Mouse (Mus musculus): ENCODE results near the gene Rab3ip. TPM values are rescaled to one million over a fixed set of nuclear protein-coding genes. Genes with fewer than 3 reads are reported as not detected.

Rab3ip gene
- 12.6 and 13.4 TPM in 2 replicates for polyA plus RNA-seq (2012; rRNA removed)

DNA sequence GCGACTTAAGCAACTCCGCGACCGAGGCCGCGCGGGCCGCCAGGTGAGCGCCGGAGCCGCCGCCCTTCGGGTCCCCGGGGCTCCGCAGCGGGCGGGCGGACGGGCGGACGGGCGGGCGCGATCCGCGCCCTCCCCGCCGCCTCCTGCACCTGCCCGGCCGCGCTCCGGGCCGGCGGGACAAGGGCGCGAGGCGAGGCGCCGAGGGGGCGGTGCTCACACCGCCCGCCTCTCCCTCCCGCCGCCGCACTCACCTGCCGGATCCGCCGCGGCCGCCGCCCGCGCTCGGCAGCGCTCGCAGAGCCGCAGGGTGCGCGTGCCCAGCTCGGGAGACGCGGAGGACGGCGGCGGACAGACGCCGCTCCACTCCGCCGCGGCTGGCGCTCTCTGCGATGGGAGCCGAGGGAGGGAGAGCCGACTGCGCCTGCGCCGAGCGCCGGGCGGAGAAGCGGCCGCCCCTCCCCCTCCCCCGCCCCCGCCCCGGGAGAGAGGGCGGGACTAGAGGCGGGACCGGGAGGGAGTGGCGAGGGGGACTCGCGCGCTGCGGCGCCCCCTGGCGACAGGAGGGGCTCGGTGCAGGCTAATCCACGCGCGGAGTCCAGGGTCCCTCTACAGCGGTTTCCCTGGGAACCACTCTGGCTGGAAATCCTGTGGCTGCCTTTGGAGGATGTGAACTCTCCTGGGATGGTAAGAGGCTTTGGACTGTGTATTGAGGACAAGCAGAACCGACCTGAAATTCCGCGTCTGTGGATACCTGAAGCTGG is at the start of gene Rab3ip:
TSS of gene Rab3ip (minus strand) at position 761 of the 761 bp plus-strand sequence.

DNA sequence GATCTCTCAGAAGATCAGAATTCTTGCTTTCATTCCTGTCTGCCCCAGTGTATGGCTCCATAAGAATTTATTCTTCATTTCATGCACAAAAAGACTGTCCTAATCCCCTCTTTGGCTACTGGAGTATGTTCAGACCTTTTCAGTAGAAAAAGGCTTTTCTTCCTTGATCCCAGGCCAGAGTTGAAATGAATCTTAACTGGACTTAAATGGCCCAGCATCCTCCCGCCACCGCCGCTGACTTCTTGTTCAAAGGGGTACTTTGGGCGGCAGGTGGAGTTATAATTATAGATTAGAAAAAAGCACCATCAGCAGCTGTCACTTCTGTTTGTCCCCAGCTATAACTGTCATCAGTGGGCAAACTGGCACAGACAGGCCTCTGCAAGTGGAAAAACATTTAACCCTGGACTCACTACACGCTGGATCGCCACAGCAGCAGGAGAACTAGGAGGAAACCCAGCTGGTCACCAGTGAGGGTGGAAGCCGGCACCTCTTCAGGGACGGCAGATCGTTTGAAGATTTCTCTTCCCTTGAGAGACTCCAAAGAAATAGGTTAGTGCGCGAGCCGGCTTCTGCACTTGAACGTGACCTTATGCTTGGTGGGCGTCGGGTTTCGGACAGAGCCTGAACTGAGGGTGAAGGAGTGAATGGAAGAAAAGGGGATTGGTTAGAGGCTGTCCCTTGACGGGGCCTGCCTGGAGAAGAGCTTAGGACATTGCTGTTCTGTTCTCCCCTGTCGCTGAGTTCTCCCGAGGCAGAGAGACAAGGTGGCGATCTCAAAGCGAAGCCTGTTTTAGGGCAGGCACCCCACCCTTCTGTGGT is 35.9 kb upstream of the Rab3ip start, which contains the start of gene Best3:
TSS of gene Best3 (plus strand) at position 51 of the 819 bp plus-strand sequence.

GRCm38 (mm10) chr10:116972509-116972908 is 21.9 kb upstream of the Rab3ip start, which contains the start of gene Gm10271:
Gene Gm10271 (minus strand): TSS chr10:116972609.

GRCm38 (mm10) chr10:116896336-116897177 is 54.0 kb downstream of the Rab3ip start, which contains the start of gene Myrfl:
Gene Myrfl (minus strand): TSS chr10:116896919.

Other genes starting within 250 kb of the Rab3ip start
- gene Myrfl, start 53.9 kb downstream of the Rab3ip start, polyA plus RNA-seq (2012; rRNA removed) = 0.01 TPM in 1 of 2 replicates, not detected in the other
- gene Gm10271, start 21.8 kb upstream of the Rab3ip start, polyA plus RNA-seq (2012; rRNA removed) = not detected in 2 replicates
- gene Best3, start 35.5 kb upstream of the Rab3ip start, polyA plus RNA-seq (2012; rRNA removed) = 0.01 TPM in 1 of 2 replicates, not detected in the other
- gene Lrrc10, start 94.6 kb upstream of the Rab3ip start, polyA plus RNA-seq (2012; rRNA removed) = not detected in 2 replicates
- 87.5 and 91.5 TPM in 2 replicates for gene Cct2, start 113.0 kb upstream of the Rab3ip start, polyA plus RNA-seq (2012; rRNA removed)
- gene Frs2, start 197.8 kb upstream of the Rab3ip start, polyA plus RNA-seq (2012; rRNA removed) = 7.0 and 8.8 TPM in 2 replicates